Mouse (Mus musculus): Measurements from ENCODE around the gene Pla2g2e. TPM values are rescaled to one million over a fixed set of nuclear protein-coding genes. Genes with fewer than 3 reads are reported as not detected.

Gene Pla2g2e
- polyA plus RNA-seq (2014; fragmentation: Nextera tagmentation; extraction: Ambion mirVana) = not detected in 2 replicates

GRCm38 (mm10) chr4:138877731-138878130 lies at the start of gene Pla2g2e:
TSS of gene Pla2g2e (plus strand) at chr4:138877942.
- H3K27me3 ChIP-seq (ENCODE audit: control insufficient read depth, insufficient read depth, low read length) = peaks cover 9% of the 10 kb centered on the region
- H3K4me1 ChIP-seq (ENCODE audit: control insufficient read depth, insufficient read depth, low read length) = 0 out of 2 replicates have a peak, but pooled peaks cover 2% of the 10 kb centered on the region
- 62% methylated on average over 4 of the region's 4 CpGs for WGBS (ENCODE audit: insufficient replicate concordance)
- no peak within 1 kb of the TSS for H3K4me2 ChIP-seq
- H3K27ac ChIP-seq (ENCODE audit: low read depth, low read length) = no peak within 1 kb of the TSS
- ATAC-seq (replicated peaks; ENCODE audit: insufficient number of reproducible peaks, low FRiP score, low TSS enrichment) = no peak
- H3K9ac ChIP-seq (ENCODE audit: low read depth, low read length) = no peak within 1 kb of the TSS
- no peaks in the 10 kb centered on the region for H3K36me3 ChIP-seq (ENCODE audit: control insufficient read depth, insufficient read depth, low read length)
- H3K9me3 ChIP-seq (replicated peaks; ENCODE audit: control insufficient read depth, low read length) = no peaks in the 10 kb centered on the region
- H3K4me3 ChIP-seq (ENCODE audit: low read depth, low read length) = no peak within 1 kb of the TSS

DNA sequence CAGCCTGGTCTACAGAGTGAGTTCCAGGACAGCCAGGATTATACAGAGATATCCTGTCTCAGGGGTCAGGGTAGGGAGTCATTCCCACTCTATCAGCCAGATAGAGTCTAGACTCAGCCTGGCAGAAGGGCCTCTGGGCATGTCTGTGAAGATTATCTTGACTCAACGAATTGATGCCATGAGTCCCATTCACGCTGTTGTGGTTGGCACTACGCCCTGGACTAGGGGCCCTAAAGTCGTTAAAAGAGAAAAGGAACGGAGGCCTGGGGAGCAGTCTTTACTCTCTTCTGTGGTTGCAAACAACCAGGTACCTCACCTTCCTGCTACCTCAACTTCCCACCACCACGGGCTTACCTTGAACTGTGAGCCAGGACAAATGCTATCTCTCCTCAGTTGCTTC lies 37.9 kb upstream of the Pla2g2e start:
- no peak for ATAC-seq (replicated peaks; ENCODE audit: insufficient number of reproducible peaks, low FRiP score, low TSS enrichment)

GRCm38 (mm10) chr4:138840726-138841125 lies 37.0 kb upstream of the Pla2g2e start:
- Histone ChIP-seq H3K4me2 (no peak overlapping the region), H3K27me3 (ENCODE audit: control insufficient read depth, insufficient read depth, low read length) (no peaks in the 10 kb centered on the region), H3K9me3 (replicated peaks; ENCODE audit: control insufficient read depth, low read length) (peaks cover 2% of the 10 kb centered on the region; the same call in 1 of the 2 replicates), H3K4me3 (ENCODE audit: low read depth, low read length) (no peak overlapping the region), H3K4me1 (ENCODE audit: control insufficient read depth, insufficient read depth, low read length) (no peaks in the 10 kb centered on the region; the same call in 1 of the 2 replicates), H3K9ac (ENCODE audit: low read depth, low read length) (no peak overlapping the region), H3K27ac (ENCODE audit: low read depth, low read length) (no peak overlapping the region), H3K36me3 (ENCODE audit: control insufficient read depth, insufficient read depth, low read length) (no peaks in the 10 kb centered on the region)
- no peak for ATAC-seq (replicated peaks; ENCODE audit: insufficient number of reproducible peaks, low FRiP score, low TSS enrichment)
- WGBS (ENCODE audit: insufficient replicate concordance) = 75% methylated on average over 8 of the region's 8 CpGs

More for the DNA sequence above, 37.9 kb upstream of the Pla2g2e start:
- H3K9me3 ChIP-seq (replicated peaks; ENCODE audit: control insufficient read depth, low read length) = peaks cover 2% of the 10 kb centered on the region; the same call in 1 of the 2 replicates
- no peak overlapping the region for H3K27ac ChIP-seq (ENCODE audit: low read depth, low read length)
- WGBS (ENCODE audit: insufficient replicate concordance) = 77% methylated on average over 6 of the region's 6 CpGs
- H3K4me1 ChIP-seq (ENCODE audit: control insufficient read depth, insufficient read depth, low read length) = no peaks in the 10 kb centered on the region; the same call in 1 of the 2 replicates
- H3K4me3 ChIP-seq (ENCODE audit: low read depth, low read length) = no peak overlapping the region
- no peak overlapping the region for H3K9ac ChIP-seq (ENCODE audit: low read depth, low read length)
- no peak overlapping the region for H3K4me2 ChIP-seq
- H3K36me3 ChIP-seq (ENCODE audit: control insufficient read depth, insufficient read depth, low read length) = no peaks in the 10 kb centered on the region
- H3K27me3 ChIP-seq (ENCODE audit: control insufficient read depth, insufficient read depth, low read length) = no peaks in the 10 kb centered on the region

- Histone ChIP-seq H3K9me3 (replicated peaks; ENCODE audit: control insufficient read depth, low read length) (peaks cover 2% of the 10 kb centered on the region; the same call in 1 of the 2 replicates), H3K4me3 (ENCODE audit: low read depth, low read length) (no peak overlapping the region), H3K9ac (ENCODE audit: low read depth, low read length) (no peak overlapping the region), H3K27ac (ENCODE audit: low read depth, low read length) (no peak overlapping the region), H3K36me3 (ENCODE audit: control insufficient read depth, insufficient read depth, low read length) (no peaks in the 10 kb centered on the region), H3K4me2 (no peak overlapping the region), H3K27me3 (ENCODE audit: control insufficient read depth, insufficient read depth, low read length) (no peaks in the 10 kb centered on the region), H3K4me1 (ENCODE audit: control insufficient read depth, insufficient read depth, low read length) (no peaks in the 10 kb centered on the region)
- no peak for ATAC-seq (replicated peaks; ENCODE audit: insufficient number of reproducible peaks, low FRiP score, low TSS enrichment)
- 84% methylated on average over 7 of the region's 7 CpGs for WGBS (ENCODE audit: insufficient replicate concordance)
Measured at GRCm38 (mm10) chr4:138841386-138841785, 36.4 kb upstream of the Pla2g2e start.

- H3K4me3 ChIP-seq (ENCODE audit: low read depth, low read length) = no peak overlapping the region
- no peaks in the 10 kb centered on the region for H3K4me1 ChIP-seq (ENCODE audit: control insufficient read depth, insufficient read depth, low read length)
- H3K27ac ChIP-seq (ENCODE audit: low read depth, low read length) = no peak overlapping the region
- no peaks in the 10 kb centered on the region for H3K9me3 ChIP-seq (replicated peaks; ENCODE audit: control insufficient read depth, low read length)
- H3K27me3 ChIP-seq (ENCODE audit: control insufficient read depth, insufficient read depth, low read length) = no peaks in the 10 kb centered on the region
- H3K9ac ChIP-seq (ENCODE audit: low read depth, low read length) = no peak overlapping the region
- H3K36me3 ChIP-seq (ENCODE audit: control insufficient read depth, insufficient read depth, low read length) = no peaks in the 10 kb centered on the region
- no peak overlapping the region for H3K4me2 ChIP-seq
- 4% methylated on average over 4 of the region's 4 CpGs for WGBS (ENCODE audit: insufficient replicate concordance)
- ATAC-seq (replicated peaks; ENCODE audit: insufficient number of reproducible peaks, low FRiP score, low TSS enrichment) = no peak
Measured at GRCm38 (mm10) chr4:138851463-138851862, 26.3 kb upstream of the Pla2g2e start.

DNA sequence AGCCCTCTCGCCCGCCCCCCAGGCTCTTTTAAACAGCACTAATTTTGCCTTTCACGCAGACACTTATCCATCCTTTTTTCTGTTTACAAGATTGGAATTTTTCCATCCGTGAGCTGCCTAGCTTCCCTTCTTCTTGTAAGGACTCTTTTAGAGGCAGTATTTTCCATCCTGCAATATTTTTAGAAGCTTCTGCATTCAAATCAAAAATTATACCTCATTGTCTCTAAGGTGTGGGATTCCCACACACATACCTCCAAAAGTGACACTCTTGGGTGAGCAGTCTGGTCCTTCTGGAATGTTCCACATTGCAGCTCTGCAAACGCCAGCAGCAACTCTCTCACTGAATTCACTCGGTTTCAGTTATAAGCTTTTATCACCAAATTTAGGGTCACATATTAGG lies 24.8 kb upstream of the Pla2g2e start:
- WGBS (ENCODE audit: insufficient replicate concordance) = 65% methylated on average over 6 of the region's 6 CpGs
- Histone ChIP-seq H3K4me1 (ENCODE audit: control insufficient read depth, insufficient read depth, low read length) (no peaks in the 10 kb centered on the region), H3K4me3 (ENCODE audit: low read depth, low read length) (no peak overlapping the region), H3K27me3 (ENCODE audit: control insufficient read depth, insufficient read depth, low read length) (no peaks in the 10 kb centered on the region), H3K9me3 (replicated peaks; ENCODE audit: control insufficient read depth, low read length) (no peaks in the 10 kb centered on the region), H3K9ac (ENCODE audit: low read depth, low read length) (no peak overlapping the region), H3K36me3 (ENCODE audit: control insufficient read depth, insufficient read depth, low read length) (no peaks in the 10 kb centered on the region), H3K4me2 (no peak overlapping the region), H3K27ac (ENCODE audit: low read depth, low read length) (no peak overlapping the region)
- ATAC-seq (replicated peaks; ENCODE audit: insufficient number of reproducible peaks, low FRiP score, low TSS enrichment) = no peak

DNA sequence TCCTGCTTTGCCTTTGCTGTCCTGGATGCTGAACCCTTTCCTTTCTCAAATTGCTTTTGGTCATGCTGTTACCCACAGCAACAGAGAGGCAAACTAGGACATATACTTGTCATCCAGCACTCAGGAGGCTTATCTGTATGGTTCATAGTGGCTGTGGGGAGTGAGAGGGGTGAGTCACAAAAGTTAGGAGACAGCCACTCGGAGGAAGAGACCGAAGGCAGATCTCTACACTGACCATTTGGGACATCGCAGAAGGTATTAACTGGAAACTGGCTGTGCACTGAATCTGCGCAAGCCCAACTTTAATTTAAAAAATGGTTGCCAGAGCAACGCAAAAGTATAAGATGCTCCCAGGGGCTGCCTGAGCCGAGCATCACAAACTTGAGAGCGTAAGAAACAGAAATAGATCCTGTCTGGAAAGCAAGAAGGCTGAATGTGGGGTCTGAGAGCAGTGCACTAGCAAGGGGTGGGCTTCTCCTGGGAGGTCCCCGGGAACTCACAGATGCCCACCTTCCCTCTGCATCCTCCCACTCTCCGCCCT lies 22.6 kb upstream of the Pla2g2e start:
- ATAC-seq (replicated peaks; ENCODE audit: insufficient number of reproducible peaks, low FRiP score, low TSS enrichment) = no peak
- no peaks in the 10 kb centered on the region for H3K27me3 ChIP-seq (ENCODE audit: control insufficient read depth, insufficient read depth, low read length)
- H3K9me3 ChIP-seq (replicated peaks; ENCODE audit: control insufficient read depth, low read length) = no peaks in the 10 kb centered on the region
- H3K4me2 ChIP-seq = no peak overlapping the region
- H3K4me1 ChIP-seq (ENCODE audit: control insufficient read depth, insufficient read depth, low read length) = 0 out of 2 replicates have a peak, but pooled peaks cover 4% of the 10 kb centered on the region
- H3K36me3 ChIP-seq (ENCODE audit: control insufficient read depth, insufficient read depth, low read length) = no peaks in the 10 kb centered on the region
- WGBS (ENCODE audit: insufficient replicate concordance) = 74% methylated on average over 9 of the region's 9 CpGs
- H3K27ac ChIP-seq (ENCODE audit: low read depth, low read length) = no peak overlapping the region
- H3K9ac ChIP-seq (ENCODE audit: low read depth, low read length) = no peak overlapping the region
- no peak overlapping the region for H3K4me3 ChIP-seq (ENCODE audit: low read depth, low read length)

- 0 out of 2 replicates have a peak, but pooled peaks cover 4% of the 10 kb centered on the region for H3K4me1 ChIP-seq (ENCODE audit: control insufficient read depth, insufficient read depth, low read length)
- H3K4me2 ChIP-seq = no peak overlapping the region
- no peak overlapping the region for H3K4me3 ChIP-seq (ENCODE audit: low read depth, low read length)
- WGBS (ENCODE audit: insufficient replicate concordance) = 27% methylated on average over 7 of the region's 7 CpGs
- H3K9ac ChIP-seq (ENCODE audit: low read depth, low read length) = no peak overlapping the region
- no peak for ATAC-seq (replicated peaks; ENCODE audit: insufficient number of reproducible peaks, low FRiP score, low TSS enrichment)
- H3K27ac ChIP-seq (ENCODE audit: low read depth, low read length) = no peak overlapping the region
- H3K36me3 ChIP-seq (ENCODE audit: control insufficient read depth, insufficient read depth, low read length) = no peaks in the 10 kb centered on the region
- H3K27me3 ChIP-seq (ENCODE audit: control insufficient read depth, insufficient read depth, low read length) = no peaks in the 10 kb centered on the region
- H3K9me3 ChIP-seq (replicated peaks; ENCODE audit: control insufficient read depth, low read length) = no peaks in the 10 kb centered on the region
Measured at GRCm38 (mm10) chr4:138856491-138856890, 21.3 kb upstream of the Pla2g2e start.

DNA sequence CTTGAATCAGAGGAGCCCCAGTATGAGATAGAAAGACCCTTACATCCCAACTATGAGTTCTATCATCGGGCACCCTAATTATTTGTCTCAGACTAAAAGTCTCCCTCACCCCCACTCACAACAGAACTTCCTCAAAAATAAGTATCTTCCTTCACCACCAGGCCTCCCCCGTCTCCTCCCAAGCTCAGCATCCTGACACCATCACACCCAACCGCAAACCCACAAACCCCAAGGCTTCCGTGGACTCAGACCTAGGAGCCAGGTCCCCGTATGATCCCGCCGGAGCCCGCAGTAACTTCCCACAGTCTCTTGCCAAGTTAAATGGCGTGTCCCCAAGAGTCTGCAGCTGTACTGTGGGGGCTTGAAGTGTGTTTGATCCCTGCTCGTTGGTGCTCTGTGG lies 20.2 kb upstream of the Pla2g2e start:
- 0 out of 2 replicates have a peak, but pooled peaks cover 4% of the 10 kb centered on the region for H3K4me1 ChIP-seq (ENCODE audit: control insufficient read depth, insufficient read depth, low read length)
- 82% methylated on average over 10 of the region's 10 CpGs for WGBS (ENCODE audit: insufficient replicate concordance)

More for the DNA sequence above, 20.2 kb upstream of the Pla2g2e start:
- H3K27ac ChIP-seq (ENCODE audit: low read depth, low read length) = no peak overlapping the region
- H3K4me2 ChIP-seq = no peak overlapping the region
- H3K9me3 ChIP-seq (replicated peaks; ENCODE audit: control insufficient read depth, low read length) = no peaks in the 10 kb centered on the region
- no peak for ATAC-seq (replicated peaks; ENCODE audit: insufficient number of reproducible peaks, low FRiP score, low TSS enrichment)
- H3K27me3 ChIP-seq (ENCODE audit: control insufficient read depth, insufficient read depth, low read length) = no peaks in the 10 kb centered on the region
- no peak overlapping the region for H3K9ac ChIP-seq (ENCODE audit: low read depth, low read length)
- no peaks in the 10 kb centered on the region for H3K36me3 ChIP-seq (ENCODE audit: control insufficient read depth, insufficient read depth, low read length)
- no peak overlapping the region for H3K4me3 ChIP-seq (ENCODE audit: low read depth, low read length)
